Mouse (Mus musculus): ENCODE results near the gene Mdga1.

GRCm38 (mm10) chr17:29843419-29844162 is 126.3 kb downstream of the Mdga1 start:
- TF ChIP-seq CTCF (IDR thresholded peaks at IDR 0.05; ENCODE audit: low read depth, low read length) (no peak), POLR2AphosphoS5 (IDR thresholded peaks at IDR 0.05; ENCODE audit: insufficient replicate concordance, low read depth, low read length) (no peak)
